Mouse (Mus musculus): ENCODE data around the gene Foxl1. TPM values are rescaled to one million over a fixed set of nuclear protein-coding genes. Genes with fewer than 3 reads are reported as not detected.

Foxl1 gene
- total and polyA plus RNA-seq, 3 experiments: 0.04 TPM; not detected in 2

GRCm38 (mm10) chr8:121092141-121092540, 35.6 kb upstream of the Foxl1 start:
- H3K4me2 ChIP-seq (ENCODE audit: insufficient read depth, low read depth, poor library complexity, severe bottlenecking): no peak overlapping the region
- TF ChIP-seq BHLHE40 (IDR thresholded peaks at IDR 0.05; ENCODE audit: low read depth, low read length) (no peak), TCF12 (IDR thresholded peaks at IDR 0.05; ENCODE audit: low read depth, low read length) (no peak), ETS1 (conservative IDR thresholded peaks at IDR 0.05; ENCODE audit: low read depth, low read length) (no peak), USF1 (IDR thresholded peaks at IDR 0.05; ENCODE audit: low read depth, low read length) (no peak), CHD2 (IDR thresholded peaks at IDR 0.05; ENCODE audit: low read length) (no peak), UBTF (IDR thresholded peaks at IDR 0.05; ENCODE audit: low read depth, low read length) (no peak), SMC3 (IDR thresholded peaks at IDR 0.05; ENCODE audit: low read depth, low read length) (no peak), CHD1 (IDR thresholded peaks at IDR 0.05; ENCODE audit: low read depth, low read length) (no peak), ZKSCAN1 (IDR thresholded peaks at IDR 0.05; ENCODE audit: borderline replicate concordance, low read depth, low read length) (no peak), CTCF (conservative IDR thresholded peaks at IDR 0.05 in 1 of 2, IDR thresholded peaks at IDR 0.05 in 1 of 2; ENCODE audit: low read depth in 2 of 2, low read length in 2 of 2) (no peak)
- no peaks in the 10 kb centered on the region for H3K4me1 ChIP-seq (ENCODE audit: control insufficient read depth in 1 of 2, insufficient read depth in 2 of 2)
- in situ Hi-C loops (cut with MboI; ENCODE audit: low pct_ligation_motif_present, low pct_unique_long_range_greater_than_20kb, low sequenced_read_pairs): loop anchor here (5.0 kb wide), 2 partner anchors 265 to 415 kb away; no protein-coding TSS in a partner anchor
- DNase-seq (ENCODE audit: extremely low read depth): no peak
- H3K36me3 ChIP-seq (replicated peaks in 1 of 2; ENCODE audit: control insufficient read depth in 1 of 2, insufficient read depth in 1 of 2, low read length in 1 of 2): peaks cover 5 to 17% of the 10 kb centered on the region in 2 experiments
- H3K9ac ChIP-seq (ENCODE audit: insufficient read depth, low read depth): no peak overlapping the region
- H3K27me3 ChIP-seq (replicated peaks): peaks cover 50% of the 10 kb centered on the region
- dilution Hi-C loops (cut with MboI; ENCODE audit: extremely low pct_ligation_motif_present, extremely low pct_unique_long_range_greater_than_20kb, low sequenced_read_pairs): no loop called here
- H3K79me2 ChIP-seq (replicated peaks; ENCODE audit: control insufficient read depth, extremely low read depth, insufficient read depth, poor library complexity, severe bottlenecking): no peaks in the 10 kb centered on the region
- H3K4me3 ChIP-seq (replicated peaks in 1 of 3; ENCODE audit: low read depth in 2 of 3, low read length in 2 of 3, poor library complexity in 1 of 3): no peak overlapping the region
- no peaks in the 10 kb centered on the region for H3K9me3 ChIP-seq (replicated peaks; ENCODE audit: low read length)
- no peak overlapping the region for H3K27ac ChIP-seq (ENCODE audit: insufficient read depth, low read depth)

GRCm38 (mm10) chr8:121092627-121093026, 35.1 kb upstream of the Foxl1 start:
- Histone ChIP-seq H3K4me2 (ENCODE audit: insufficient read depth, low read depth, poor library complexity, severe bottlenecking) (no peak overlapping the region), H3K36me3 (replicated peaks in 1 of 2; ENCODE audit: control insufficient read depth in 1 of 2, insufficient read depth in 1 of 2, low read length in 1 of 2) (peaks cover 10 to 21% of the 10 kb centered on the region in 2 experiments), H3K4me1 (ENCODE audit: control insufficient read depth in 1 of 2, insufficient read depth in 2 of 2) (no peaks in the 10 kb centered on the region), H3K4me3 (replicated peaks in 1 of 3; ENCODE audit: low read depth in 2 of 3, low read length in 2 of 3, poor library complexity in 1 of 3) (no peak overlapping the region), H3K9ac (ENCODE audit: insufficient read depth, low read depth) (no peak overlapping the region), H3K79me2 (replicated peaks; ENCODE audit: control insufficient read depth, extremely low read depth, insufficient read depth, poor library complexity, severe bottlenecking) (no peaks in the 10 kb centered on the region), H3K9me3 (replicated peaks; ENCODE audit: low read length) (no peaks in the 10 kb centered on the region), H3K27me3 (replicated peaks) (peaks cover 45% of the 10 kb centered on the region), H3K27ac (ENCODE audit: insufficient read depth, low read depth) (no peak overlapping the region)
- peak; percentile 79 for DNase-seq (ENCODE audit: extremely low read depth)
- in situ Hi-C loops (cut with MboI; ENCODE audit: low pct_ligation_motif_present, low pct_unique_long_range_greater_than_20kb, low sequenced_read_pairs): loop anchor here (5.0 kb wide), 2 partner anchors 265 to 415 kb away; no protein-coding TSS in a partner anchor
- dilution Hi-C loops (cut with MboI; ENCODE audit: extremely low pct_ligation_motif_present, extremely low pct_unique_long_range_greater_than_20kb, low sequenced_read_pairs): no loop called here
- TF ChIP-seq PAX5 (IDR thresholded peaks at IDR 0.05; ENCODE audit: low read length): no peak
- TF ChIP-seq RAD21 (IDR thresholded peaks at IDR 0.05; ENCODE audit: low read depth, low read length): peak; percentile 92
- no peak for TF ChIP-seq KAT2A (IDR thresholded peaks at IDR 0.05; ENCODE audit: insufficient replicate concordance, low read length)
- TF ChIP-seq ETS1 (conservative IDR thresholded peaks at IDR 0.05; ENCODE audit: low read depth, low read length): no peak
- TF ChIP-seq TBP (conservative IDR thresholded peaks at IDR 0.05; ENCODE audit: low read depth, low read length): no peak
- TF ChIP-seq POLR2A (IDR thresholded peaks at IDR 0.05; ENCODE audit: low read depth, low read length): no peak
- no peak for TF ChIP-seq SIN3A (IDR thresholded peaks at IDR 0.05; ENCODE audit: low read length)
- TF ChIP-seq IRF4 (IDR thresholded peaks at IDR 0.05; ENCODE audit: low read depth, low read length): peak; percentile 39; the same call in 1 of the 2 replicates
- no peak for TF ChIP-seq CHD1 (IDR thresholded peaks at IDR 0.05; ENCODE audit: low read depth, low read length)
- no peak for TF ChIP-seq ZMIZ1 (IDR thresholded peaks at IDR 0.05; ENCODE audit: low read depth, low read length)
- no peak for TF ChIP-seq MAZ (IDR thresholded peaks at IDR 0.05; ENCODE audit: low read depth, low read length)
- TF ChIP-seq CTCF (conservative IDR thresholded peaks at IDR 0.05 in 1 of 2, IDR thresholded peaks at IDR 0.05 in 1 of 2; ENCODE audit: low read depth in 2 of 2, low read length in 2 of 2): peak; percentile 75 to 94
- TF ChIP-seq CHD2 (IDR thresholded peaks at IDR 0.05; ENCODE audit: low read length): no peak
- TF ChIP-seq ZKSCAN1 (IDR thresholded peaks at IDR 0.05; ENCODE audit: borderline replicate concordance, low read depth, low read length): no peak
- peak; percentile 83 for TF ChIP-seq SMC3 (IDR thresholded peaks at IDR 0.05; ENCODE audit: low read depth, low read length)
- TF ChIP-seq ZC3H11A (IDR thresholded peaks at IDR 0.05; ENCODE audit: low read depth, low read length): peak; percentile 35; the same call in 1 of the 2 replicates
- TF ChIP-seq NRF1 (IDR thresholded peaks at IDR 0.05; ENCODE audit: low read depth, low read length): no peak
- no peak for TF ChIP-seq JUN (IDR thresholded peaks at IDR 0.05; ENCODE audit: insufficient read depth, low read depth, low read length)
- TF ChIP-seq E2F4 (IDR thresholded peaks at IDR 0.05; ENCODE audit: insufficient replicate concordance, low read depth, low read length): no peak
- TF ChIP-seq RCOR1 (conservative IDR thresholded peaks at IDR 0.05; ENCODE audit: low read depth, low read length): no peak
- no peak; the same call in 1 of the 2 replicates for TF ChIP-seq ELF1 (IDR thresholded peaks at IDR 0.05; ENCODE audit: low read depth, low read length)
- TF ChIP-seq MEF2A (IDR thresholded peaks at IDR 0.05; ENCODE audit: borderline replicate concordance, low read depth, low read length): no peak
- no peak for TF ChIP-seq MYC (IDR thresholded peaks at IDR 0.05; ENCODE audit: low read depth, low read length)
- no peak for TF ChIP-seq EP300 (IDR thresholded peaks at IDR 0.05; ENCODE audit: low read length)
- TF ChIP-seq UBTF (IDR thresholded peaks at IDR 0.05; ENCODE audit: low read depth, low read length): no peak
- no peak for TF ChIP-seq ZNF384 (IDR thresholded peaks at IDR 0.05; ENCODE audit: low read depth, low read length)
- TF ChIP-seq BHLHE40 (IDR thresholded peaks at IDR 0.05; ENCODE audit: low read depth, low read length): no peak
- no peak for TF ChIP-seq POLR2AphosphoS2 (IDR thresholded peaks at IDR 0.05; ENCODE audit: low read depth, low read length)
- TF ChIP-seq USF2 (conservative IDR thresholded peaks at IDR 0.05; ENCODE audit: low read depth, low read length): no peak
- no peak for TF ChIP-seq USF1 (IDR thresholded peaks at IDR 0.05; ENCODE audit: low read depth, low read length)

Data from CH12.LX (cell line).